Mouse (Mus musculus): ENCODE measurements around the gene Rprd2.
A peak's percentile ranks its signal among the peaks of the same experiment; 100 is the strongest.

DNA sequence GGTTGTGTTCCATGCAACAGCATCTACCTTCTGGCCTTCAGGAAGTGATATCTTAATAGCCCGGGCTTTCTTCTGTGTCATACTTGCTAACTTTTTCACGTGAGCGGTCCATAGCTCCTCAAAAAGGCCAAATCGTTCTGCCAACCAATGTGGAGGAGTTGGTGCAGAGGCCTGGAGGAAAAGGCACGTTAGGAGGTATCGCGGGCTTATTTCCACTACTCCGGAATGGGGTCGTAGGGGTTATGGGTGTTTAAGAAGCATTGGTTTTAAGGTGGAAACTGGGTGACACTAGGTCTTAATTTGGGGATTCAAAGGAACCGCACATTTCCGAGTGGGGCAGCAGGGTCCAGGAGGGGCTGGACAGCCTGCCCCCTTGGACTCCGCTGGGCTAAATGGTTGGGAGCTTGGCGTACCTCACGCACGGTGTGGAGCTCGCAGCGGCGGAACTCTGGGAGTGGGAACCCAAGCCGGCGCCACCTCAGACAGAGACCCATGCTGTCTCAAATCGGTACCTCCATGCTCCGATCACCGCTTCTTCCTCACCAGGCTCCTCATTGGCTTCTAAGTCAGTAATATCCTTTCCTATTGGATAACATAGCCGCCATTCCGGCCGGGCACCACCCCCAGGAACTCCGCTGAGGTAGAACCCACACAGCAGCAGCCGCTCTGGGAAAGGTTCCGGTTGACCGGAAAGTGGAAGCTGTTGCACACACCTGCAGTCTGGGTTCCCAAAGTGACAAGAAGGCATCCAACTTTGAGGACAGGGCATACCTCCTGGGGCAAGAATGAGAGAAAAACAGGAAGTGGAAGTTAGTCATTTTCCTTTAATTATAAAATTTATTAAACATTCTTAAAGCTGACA is 64.1 kb downstream of the Rprd2 start:
- TF ChIP-seq CTCF (IDR thresholded peaks at IDR 0.05; ENCODE audit: extremely low read depth, insufficient read depth, low read length): no peak
- peak; percentile 84; the same call in 1 of the 2 replicates for TF ChIP-seq POLR2A (IDR thresholded peaks at IDR 0.05; ENCODE audit: extremely low read depth, insufficient read depth, low read length)
